Mouse (Mus musculus) forebrain, embryonic 12.5 days (tissue): ENCODE measurements around the gene Uspl1. TPM values are rescaled to one million over a fixed set of nuclear protein-coding genes. Genes with fewer than 3 reads are reported as not detected.

Source experiments
- ATAC-seq: fragments of 200-750 bp; cut with Nextera tagmentation; 2 replicates; pipeline ENCODE4 v1.8.0; 2017; ENCODE audit warnings: moderate TSS enrichment; ENCODE audit not compliant: low FRiP score
- H3K27ac ChIP-seq: fragments of 300-500 bp; sonication (generic); 2 replicates; pipeline ENCODE4 v1.5.1; 2016; ENCODE audit warnings: mild to moderate bottlenecking
- H3K27me3 ChIP-seq: fragments of 300-500 bp; sonication (generic); 2 replicates; pipeline ENCODE4 v1.6.1; 2016; ENCODE audit warnings: mild to moderate bottlenecking
- H3K36me3 ChIP-seq: fragments of 300-500 bp; sonication (generic); replicated peaks from 2 replicates; pipeline ENCODE4 v1.6.1; 2016; ENCODE audit warnings: mild to moderate bottlenecking
- H3K4me1 ChIP-seq: fragments of 300-500 bp; sonication (generic); 2 replicates; pipeline ENCODE4 v1.6.1; 2016
- H3K4me2 ChIP-seq: fragments of 300-500 bp; sonication (generic); 2 replicates; pipeline ENCODE4 v1.6.1; 2016; ENCODE audit warnings: mild to moderate bottlenecking, moderate library complexity
- H3K4me3 ChIP-seq: fragments of 300-500 bp; sonication (generic); replicated peaks from 2 replicates; pipeline ENCODE4 v1.5.1; 2016; ENCODE audit warnings: mild to moderate bottlenecking
- H3K9ac ChIP-seq: fragments of 300-500 bp; sonication (generic); 2 replicates; pipeline ENCODE4 v1.6.1; 2016; ENCODE audit warnings: mild to moderate bottlenecking
- H3K9me3 ChIP-seq: fragments of 300-500 bp; sonication (generic); 2 replicates; pipeline ENCODE4 v1.6.1; 2016
- WGBS: fragments of 180-500 bp; shearing (Covaris S2); methylation state at CpG from one replicate; pipeline ENCODE4 v1.1.7; 2016; 5-methylcytosine and 5-hydroxymethylcytosine counted together
- polyA plus RNA-seq: library from polyadenylated mRNA; unstranded; fragments of >200 nt; fragmentation: Nextera tagmentation; extraction: Ambion mirVana; gene quantifications from 2 replicates; pipeline ENCODE4 v1.2.1, GENCODE M21; 2016

Uspl1 gene
- polyA plus RNA-seq, 1 experiment from 2014 or later = 73.8 TPM

GRCm38 (mm10) chr5:149202941-149203340 lies 18.8 kb downstream of the Uspl1 start:
- Histone ChIP-seq H3K4me1 (peaks cover 10% of the 10 kb centered on the region; the same call in 1 of the 2 replicates), H3K27me3 (no peaks in the 10 kb centered on the region), H3K4me3 (no peak overlapping the region), H3K9ac (no peak overlapping the region), H3K27ac (no peak overlapping the region), H3K36me3 (peaks cover 76% of the 10 kb centered on the region), H3K4me2 (no peak overlapping the region), H3K9me3 (no peaks in the 10 kb centered on the region)
- no peak for ATAC-seq
- WGBS = 83% methylated on average over 5 of the region's 5 CpGs

- WGBS = 92% methylated on average over 4 of the region's 4 CpGs
- Histone ChIP-seq H3K27me3 (no peaks in the 10 kb centered on the region), H3K9me3 (no peaks in the 10 kb centered on the region), H3K4me3 (no peak overlapping the region), H3K9ac (no peak overlapping the region), H3K4me1 (peaks cover 16% of the 10 kb centered on the region; the same call in 1 of the 2 replicates), H3K27ac (no peak overlapping the region), H3K36me3 (peaks cover 72% of the 10 kb centered on the region), H3K4me2 (no peak overlapping the region)
- no peak for ATAC-seq
These were observed 19.7 kb downstream of the Uspl1 start for GRCm38 (mm10) chr5:149203796-149204375.

DNA sequence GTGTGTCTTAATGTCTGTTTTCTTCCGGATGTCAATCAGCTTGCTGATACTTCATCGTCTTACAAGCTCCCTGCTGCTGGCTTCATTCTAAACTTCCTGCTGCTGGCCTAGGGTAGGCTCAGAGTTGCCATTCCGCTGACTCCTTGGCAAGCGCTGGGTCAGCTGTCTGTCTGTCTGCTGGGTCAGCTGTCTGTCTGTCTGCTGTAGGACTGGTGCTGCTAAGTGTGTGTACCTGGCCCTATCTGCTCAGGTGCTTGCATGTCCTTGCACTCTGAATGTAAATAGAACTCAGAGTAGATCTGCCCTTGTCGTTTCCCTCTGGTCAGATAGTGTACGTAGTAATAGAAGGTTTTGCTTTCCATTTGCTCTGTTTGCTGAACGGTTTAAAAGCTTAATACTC lies 20.7 kb downstream of the Uspl1 start:
- ATAC-seq = no peak
- peaks cover 69% of the 10 kb centered on the region for H3K36me3 ChIP-seq

GRCm38 (mm10) chr5:149205265-149205664 lies 21.1 kb downstream of the Uspl1 start:
- no peak overlapping the region for H3K4me2 ChIP-seq
- H3K9ac ChIP-seq = no peak overlapping the region
- no peak overlapping the region for H3K27ac ChIP-seq
- H3K4me3 ChIP-seq = no peak overlapping the region
- no peak for ATAC-seq
- no peaks in the 10 kb centered on the region for H3K9me3 ChIP-seq
- peaks cover 74% of the 10 kb centered on the region for H3K36me3 ChIP-seq
- 89% methylated on average over 8 of the region's 8 CpGs for WGBS
- H3K4me1 ChIP-seq = peaks cover 24% of the 10 kb centered on the region; the same call in 1 of the 2 replicates
- H3K27me3 ChIP-seq = no peaks in the 10 kb centered on the region

More for the DNA sequence above, 20.7 kb downstream of the Uspl1 start:
- no peak overlapping the region for H3K4me2 ChIP-seq
- no peak overlapping the region for H3K9ac ChIP-seq
- H3K4me3 ChIP-seq = no peak overlapping the region
- H3K4me1 ChIP-seq = peaks cover 23% of the 10 kb centered on the region; the same call in 1 of the 2 replicates
- WGBS = 93% methylated on average over 7 of the region's 7 CpGs
- H3K27me3 ChIP-seq = no peaks in the 10 kb centered on the region
- H3K9me3 ChIP-seq = no peaks in the 10 kb centered on the region
- H3K27ac ChIP-seq = no peak overlapping the region

GRCm38 (mm10) chr5:149206286-149206685 lies 22.1 kb downstream of the Uspl1 start:
- Histone ChIP-seq H3K4me3 (no peak overlapping the region), H3K27ac (no peak overlapping the region), H3K4me1 (peaks cover 27% of the 10 kb centered on the region; the same call in 1 of the 2 replicates), H3K9ac (no peak overlapping the region), H3K27me3 (no peaks in the 10 kb centered on the region), H3K4me2 (no peak overlapping the region), H3K9me3 (no peaks in the 10 kb centered on the region), H3K36me3 (peaks cover 79% of the 10 kb centered on the region)
- ATAC-seq = no peak
- WGBS = 94% methylated on average over 5 of the region's 5 CpGs

DNA sequence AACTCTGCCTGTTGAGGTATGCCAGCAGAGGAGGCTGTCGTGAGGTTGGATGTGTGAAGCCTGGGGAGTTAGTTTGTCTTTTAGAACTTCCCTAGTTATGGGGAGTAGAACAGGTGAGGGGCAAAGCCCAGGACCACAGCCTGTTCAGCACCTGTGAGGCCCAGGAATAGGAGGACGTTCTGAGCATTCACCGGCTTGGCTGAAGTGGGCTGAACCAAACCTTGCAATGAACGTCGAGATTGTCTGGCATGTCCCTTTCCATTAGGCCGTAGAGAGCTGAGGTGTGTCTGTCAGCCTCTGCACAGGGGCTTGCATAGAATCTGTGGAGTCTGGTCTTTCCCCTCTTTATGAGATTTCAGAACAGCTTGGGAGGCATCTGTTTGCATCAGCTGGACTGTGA lies 23.5 kb downstream of the Uspl1 start:
- Histone ChIP-seq H3K4me3 (no peak overlapping the region), H3K27ac (no peak overlapping the region), H3K4me1 (peaks cover 27% of the 10 kb centered on the region; the same call in 1 of the 2 replicates), H3K9ac (no peak overlapping the region), H3K36me3 (peaks cover 77% of the 10 kb centered on the region), H3K4me2 (no peak overlapping the region), H3K9me3 (no peaks in the 10 kb centered on the region), H3K27me3 (no peaks in the 10 kb centered on the region)
- 87% methylated on average over 6 of the region's 6 CpGs for WGBS
- ATAC-seq = no peak

- Histone ChIP-seq H3K9me3 (no peaks in the 10 kb centered on the region), H3K4me3 (no peak overlapping the region), H3K4me1 (peaks cover 27% of the 10 kb centered on the region; the same call in 1 of the 2 replicates), H3K27ac (no peak overlapping the region), H3K9ac (no peak overlapping the region), H3K36me3 (peaks cover 77% of the 10 kb centered on the region), H3K4me2 (no peak overlapping the region), H3K27me3 (no peaks in the 10 kb centered on the region)
- WGBS = 87% methylated on average over 7 of the region's 7 CpGs
- no peak for ATAC-seq
These were observed 24.6 kb downstream of the Uspl1 start for GRCm38 (mm10) chr5:149208776-149209175.

DNA sequence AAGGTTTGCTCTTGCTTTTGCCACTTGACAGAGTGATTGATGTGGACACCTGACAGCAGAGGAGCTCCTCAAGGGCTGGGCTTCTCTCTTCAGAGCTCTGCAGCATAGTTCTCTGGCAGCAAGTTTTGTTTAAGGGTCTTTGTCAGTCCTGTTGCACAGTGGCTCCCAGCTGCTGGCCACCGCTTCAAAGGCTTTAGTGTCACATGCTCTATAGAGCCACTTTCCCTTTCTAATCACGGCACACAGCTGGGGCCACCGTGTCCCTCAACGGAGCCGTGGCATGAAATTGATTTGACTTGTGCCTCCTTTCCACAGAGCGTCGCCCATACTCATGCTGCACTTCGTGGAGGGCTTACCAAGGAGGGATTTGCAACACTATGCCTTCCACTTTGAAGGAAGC lies 25.2 kb downstream of the Uspl1 start:
- Histone ChIP-seq H3K4me2 (no peak overlapping the region), H3K4me1 (peaks cover 27% of the 10 kb centered on the region; the same call in 1 of the 2 replicates), H3K9me3 (no peaks in the 10 kb centered on the region), H3K27me3 (no peaks in the 10 kb centered on the region), H3K4me3 (no peak overlapping the region), H3K27ac (no peak overlapping the region), H3K36me3 (peaks cover 77% of the 10 kb centered on the region), H3K9ac (no peak overlapping the region)
- ATAC-seq = no peak
- 46% methylated on average over 8 of the region's 8 CpGs for WGBS

DNA sequence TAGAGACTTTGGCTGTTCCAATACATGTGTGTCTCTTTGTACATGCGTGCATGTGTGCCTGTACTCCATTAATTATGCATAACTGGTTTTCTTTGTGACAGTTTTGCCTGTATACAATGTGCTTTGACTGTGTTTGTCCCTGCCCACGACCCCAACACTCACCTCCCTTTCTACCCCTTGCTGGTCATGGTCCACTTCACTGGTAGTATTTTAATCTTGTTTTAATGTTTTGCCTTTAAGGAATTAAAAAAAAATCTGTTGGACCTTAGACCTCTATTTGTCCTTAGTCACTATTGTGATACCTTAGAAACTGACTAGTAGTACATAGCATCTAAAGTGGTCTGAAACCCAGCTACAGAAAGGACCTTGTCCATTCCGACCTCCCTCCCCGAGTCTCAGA lies 26.9 kb downstream of the Uspl1 start:
- Histone ChIP-seq H3K4me3 (no peak overlapping the region), H3K4me2 (no peak overlapping the region), H3K9ac (no peak overlapping the region), H3K27me3 (no peaks in the 10 kb centered on the region), H3K36me3 (peaks cover 81% of the 10 kb centered on the region), H3K4me1 (peaks cover 27% of the 10 kb centered on the region; the same call in 1 of the 2 replicates), H3K27ac (no peak overlapping the region), H3K9me3 (no peaks in the 10 kb centered on the region)
- ATAC-seq = no peak
- 78% methylated on average over 4 of the region's 4 CpGs for WGBS

DNA sequence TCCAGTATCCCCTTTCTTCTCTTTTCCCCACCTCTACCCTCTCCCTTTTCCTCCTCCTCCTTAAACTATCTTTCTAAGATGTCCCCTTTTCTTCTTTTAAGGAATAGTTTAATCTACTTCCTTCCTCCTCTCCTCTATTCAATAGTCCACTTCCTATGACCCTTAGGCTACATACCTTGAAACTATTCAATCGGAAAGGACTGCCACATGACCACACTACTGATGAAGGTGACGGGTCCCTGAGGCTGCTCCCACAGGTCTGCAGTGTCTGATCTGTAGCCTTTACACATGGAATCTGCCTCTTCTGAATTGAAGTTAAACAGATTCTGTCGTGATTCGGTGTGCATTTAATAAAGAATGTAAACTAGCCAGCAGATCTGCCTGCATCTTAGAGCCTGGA lies 28.7 kb downstream of the Uspl1 start:
- H3K36me3 ChIP-seq = peaks cover 83% of the 10 kb centered on the region

GRCm38 (mm10) chr5:149215540-149215939 lies 31.4 kb downstream of the Uspl1 start:
- H3K27ac ChIP-seq = no peak overlapping the region
- H3K4me2 ChIP-seq = no peak overlapping the region
- ATAC-seq = no peak
- no peak overlapping the region for H3K9ac ChIP-seq
- H3K27me3 ChIP-seq = no peaks in the 10 kb centered on the region
- WGBS = over 99% methylated on average over 7 of the region's 7 CpGs
- peaks cover 73% of the 10 kb centered on the region for H3K36me3 ChIP-seq
- peaks cover under 1% of the 10 kb centered on the region; the same call in 1 of the 2 replicates for H3K4me1 ChIP-seq
- no peaks in the 10 kb centered on the region for H3K9me3 ChIP-seq
- H3K4me3 ChIP-seq = no peak overlapping the region

More for the DNA sequence above, 28.7 kb downstream of the Uspl1 start:
- H3K4me3 ChIP-seq = no peak overlapping the region
- WGBS = 72% methylated on average over 4 of the region's 4 CpGs
- H3K4me1 ChIP-seq = peaks cover 18% of the 10 kb centered on the region; the same call in 1 of the 2 replicates
- H3K27ac ChIP-seq = no peak overlapping the region
- H3K27me3 ChIP-seq = no peaks in the 10 kb centered on the region
- H3K9ac ChIP-seq = no peak overlapping the region
- no peaks in the 10 kb centered on the region for H3K9me3 ChIP-seq
- no peak overlapping the region for H3K4me2 ChIP-seq
- ATAC-seq = no peak

DNA sequence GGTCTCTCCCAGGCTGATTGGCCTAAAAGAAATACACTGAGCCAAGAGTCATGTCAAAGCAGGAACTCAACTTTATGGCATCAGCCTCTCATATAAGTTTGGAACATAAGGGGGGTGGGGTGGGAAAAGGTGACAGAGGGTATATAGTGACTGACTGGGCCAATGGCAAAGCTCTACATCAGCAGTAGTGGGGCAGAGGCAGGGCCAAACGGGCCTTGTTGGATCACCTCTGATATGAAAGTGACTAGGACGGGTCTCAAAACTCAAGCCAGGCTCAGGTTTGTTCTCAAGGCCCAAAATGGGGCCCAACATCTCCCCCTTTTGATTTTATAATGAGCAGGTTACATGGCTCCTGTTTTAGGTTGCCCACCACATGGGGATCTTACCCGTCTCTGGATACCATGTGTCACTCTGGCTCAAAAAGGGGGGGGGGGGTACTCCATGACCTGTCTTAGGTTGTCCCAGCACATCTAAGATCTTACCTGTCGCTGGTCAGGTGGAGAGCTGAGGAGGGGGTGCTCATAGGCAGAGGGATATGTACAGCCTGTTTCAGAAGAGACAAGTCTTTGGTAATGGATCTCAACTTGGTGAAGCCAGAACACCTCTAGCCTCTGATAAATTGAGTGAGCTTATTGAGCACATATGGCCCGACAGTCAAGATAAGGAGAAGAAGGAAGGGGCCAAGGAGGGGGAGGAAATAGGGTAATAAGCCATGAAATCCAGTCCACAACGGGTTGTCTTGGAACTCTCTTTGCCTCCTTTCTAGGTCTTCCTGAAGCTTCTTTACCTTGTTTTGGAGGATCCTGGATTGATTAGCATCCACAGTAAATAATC lies 33.6 kb downstream of the Uspl1 start:
- Histone ChIP-seq H3K27ac (no peak overlapping the region), H3K4me1 (no peaks in the 10 kb centered on the region), H3K4me2 (no peak overlapping the region), H3K27me3 (no peaks in the 10 kb centered on the region), H3K4me3 (no peak overlapping the region), H3K9ac (no peak overlapping the region), H3K36me3 (peaks cover 53% of the 10 kb centered on the region), H3K9me3 (no peaks in the 10 kb centered on the region)
- no peak for ATAC-seq
- 87% methylated on average over 6 of the region's 6 CpGs for WGBS
